10 mouse cellular contexts compared by ENCODE assay signal in genomic region chr2:168127767-168128166, GRCm38 (mm10). TPM values are rescaled to one million over a fixed set of nuclear protein-coding genes. Genes with fewer than 3 reads are reported as not detected.
DNase-seq lines count a peak whose midpoint lies in the region; ATAC-seq and TF ChIP-seq lines count a peak whose summit lies in the region.
"Had no signal": no experiment of that assay in that cellular context is flagged by ENCODE, and none has a peak within 500 bp of the region (broad histone marks: within the 10 kb centered on the region; RNA-seq: fewer than 3 reads in every experiment).

No protein-coding gene starts in this region.

- no peak overlapping the region for H3K9ac ChIP-seq in liver, adult 2 months (ENCODE audit: low read depth, low read length)
- no peak overlapping the region for H3K9ac ChIP-seq in stomach, embryonic 15.5 days
- H3K9ac ChIP-seq in hindbrain, embryonic 16.5 days (ENCODE audit: low read depth, low read length): no peak overlapping the region
- H3K9ac ChIP-seq: lung, embryonic 15.5 days; neural tube, embryonic 12.5 days had no signal

- no peaks in the 10 kb centered on the region for H3K36me3 ChIP-seq in liver, adult 2 months (ENCODE audit: control insufficient read depth, insufficient read depth, low read length)
- no peaks in the 10 kb centered on the region for H3K36me3 ChIP-seq in stomach, embryonic 15.5 days
- H3K36me3 ChIP-seq in hindbrain, embryonic 16.5 days (ENCODE audit: control insufficient read depth, insufficient read depth, low read length): no peaks in the 10 kb centered on the region
- H3K36me3 ChIP-seq: lung, embryonic 15.5 days; neural tube, embryonic 12.5 days had no signal

- H3K4me3 ChIP-seq in liver, adult 2 months (ENCODE audit: insufficient read depth, low read depth, low read length): no peak overlapping the region
- no peak overlapping the region for H3K4me3 ChIP-seq in stomach, embryonic 15.5 days (replicated peaks)
- H3K4me3 ChIP-seq in hindbrain, embryonic 16.5 days (ENCODE audit: low read length): no peak overlapping the region
- H3K4me3 ChIP-seq: lung, embryonic 15.5 days; neural tube, embryonic 12.5 days had no signal

- TF ChIP-seq CTCF in liver, adult 2 months (IDR thresholded peaks at IDR 0.05; ENCODE audit: low read depth, low read length): no peak

- H3K4me1 ChIP-seq in liver, adult 2 months (ENCODE audit: control insufficient read depth, insufficient read depth, low read length): peaks cover 2% of the 10 kb centered on the region; the same call in 1 of the 2 replicates
- H3K4me1 ChIP-seq in stomach, embryonic 15.5 days: peaks cover 12% of the 10 kb centered on the region
- H3K4me1 ChIP-seq in hindbrain, embryonic 16.5 days (ENCODE audit: control insufficient read depth, insufficient read depth, low read depth, low read length): no peaks in the 10 kb centered on the region; the same call in 1 of the 2 replicates

- peak; percentile 82 for DNase-seq in liver, adult 2 months (ENCODE audit: extremely low read depth, low read depth, low spot score)
- DNase-seq in liver (no peak), MN1 (ENCODE audit: low spot score) (no peak)
- DNase-seq in adrenal gland, postnatal 25 days: peak; percentile 62
- peak; percentile 65 to 71 for DNase-seq in kidney, adult 8-10 months
- DNase-seq in cerebellum, postnatal 25 days: no peak

- no peak for TF ChIP-seq POLR2A in liver, adult 2 months (IDR thresholded peaks at IDR 0.05; ENCODE audit: extremely low read depth, insufficient read depth, low read length)

- H3K27ac ChIP-seq in liver, adult 2 months (replicated peaks; ENCODE audit: insufficient read depth, low read depth, low read length): peak overlapping the region; percentile 52
- H3K27ac ChIP-seq in stomach, embryonic 15.5 days: peak overlapping the region; percentile 54
- no peak overlapping the region for H3K27ac ChIP-seq in hindbrain, embryonic 16.5 days (ENCODE audit: low read depth, low read length)
- H3K27ac ChIP-seq: lung, embryonic 15.5 days; neural tube, embryonic 12.5 days had no signal

- no peaks in the 10 kb centered on the region for H3K79me2 ChIP-seq in liver, adult 2 months (ENCODE audit: control insufficient read depth, insufficient read depth, low read length)

- 38% methylated on average over 14 of the region's 14 CpGs for WGBS in liver, adult 2 months
- 71% methylated on average over 14 of the region's 14 CpGs for WGBS in stomach, embryonic 15.5 days
- 83% methylated on average over 14 of the region's 14 CpGs for WGBS in hindbrain, embryonic 16.5 days

- H3K27me3 ChIP-seq in liver, adult 2 months (ENCODE audit: control insufficient read depth, insufficient read depth, low read length): no peaks in the 10 kb centered on the region
- H3K27me3 ChIP-seq in stomach, embryonic 15.5 days (replicated peaks): no peaks in the 10 kb centered on the region
- H3K27me3 ChIP-seq in hindbrain, embryonic 16.5 days (replicated peaks; ENCODE audit: control insufficient read depth, insufficient read depth, low read length): no peaks in the 10 kb centered on the region
- H3K27me3 ChIP-seq: lung, embryonic 15.5 days; neural tube, embryonic 12.5 days had no signal

- no peak for ATAC-seq in stomach, embryonic 15.5 days (ENCODE audit: insufficient read depth, low FRiP score, low read depth)
- ATAC-seq in hindbrain, embryonic 16.5 days: no peak

- no peak overlapping the region for H3K4me2 ChIP-seq in stomach, embryonic 15.5 days
- no peak overlapping the region for H3K4me2 ChIP-seq in hindbrain, embryonic 16.5 days (ENCODE audit: low read length)
- H3K4me2 ChIP-seq: neural tube, embryonic 12.5 days had no signal

- H3K9me3 ChIP-seq in stomach, embryonic 15.5 days: no peaks in the 10 kb centered on the region
- H3K9me3 ChIP-seq in hindbrain, embryonic 16.5 days (ENCODE audit: control insufficient read depth, low read length): no peaks in the 10 kb centered on the region
- H3K9me3 ChIP-seq: lung, embryonic 15.5 days; neural tube, embryonic 12.5 days had no signal

RNA-seq across cellular contexts. Expression of gene Pard6b, which starts 47.0 kb away (rescaled TPM):
- total RNA-seq in liver, adult 2 months (2014; rRNA removed): 1.7 and 3.4 TPM in 2 replicates
- 5.3 and 5.9 TPM in 2 replicates for polyA plus RNA-seq in liver, adult 2 months (2012; rRNA removed)
- total RNA-seq in adrenal gland, postnatal 25 days (2021): 1.6 and 2.3 TPM in 2 replicates
- 12.7 and 14.9 TPM in 2 replicates for polyA plus RNA-seq in stomach, embryonic 15.5 days (2015; fragmentation: Nextera tagmentation; extraction: Ambion mirVana)
- polyA plus RNA-seq in hindbrain, embryonic 16.5 days (2015; fragmentation: Nextera tagmentation; extraction: Ambion mirVana): 4.5 and 6.6 TPM in 2 replicates

Comparison
In these comparisons a context has a peak if more than half of its experiments do, and no peak if none do; other contexts are left out.
1. DNase-seq: peak in liver, adult 2 months (single experiment), adrenal gland, postnatal 25 days (single experiment) and kidney, adult 8-10 months (2 of 2); none in liver (single experiment), MN1 (single experiment) and cerebellum, postnatal 25 days (0 of 2).